Mouse (Mus musculus): ENCODE results near the gene Slc22a28.
"Not testable (repeated sequence)": the region's sequence is repeated elsewhere in the genome, so short reads cannot be mapped to it uniquely, and the experiment has no call there.

Slc22a28 gene

GRCm38 (mm10) chr19:8131881-8132280, at the start of gene Slc22a28:
TSS of gene Slc22a28 (minus strand) at chr19:8131982.
- not testable (repeated sequence) for DNase-seq (ENCODE audit: extremely low read depth, low read depth, low spot score)

GRCm38 (mm10) chr19:8148787-8149523, 17.2 kb upstream of the Slc22a28 start:
- no peak for DNase-seq (ENCODE audit: extremely low read depth, low read depth, low spot score)

GRCm38 (mm10) chr19:8142716-8143115, 10.9 kb upstream of the Slc22a28 start:
- DNase-seq (ENCODE audit: extremely low read depth, low read depth, low spot score), result not testable (repeated sequence)

GRCm38 (mm10) chr19:8134127-8134841, 2.5 kb upstream of the Slc22a28 start:
- not testable (repeated sequence) for DNase-seq (ENCODE audit: extremely low read depth, low read depth, low spot score)

GRCm38 (mm10) chr19:8019904-8020349, 111.9 kb downstream of the Slc22a28 start:
- DNase-seq (ENCODE audit: extremely low read depth, low read depth, low spot score), result no peak

- not testable (repeated sequence) for DNase-seq (ENCODE audit: extremely low read depth, low read depth, low spot score)
Observed at GRCm38 (mm10) chr19:8019329-8019851, 112.4 kb downstream of the Slc22a28 start.

GRCm38 (mm10) chr19:8018535-8018934, 113.2 kb downstream of the Slc22a28 start:
- DNase-seq (ENCODE audit: extremely low read depth, low read depth, low spot score), result not testable (repeated sequence)

Measured in fat pad, adult 2 months (tissue).